Mouse (Mus musculus) kidney, postnatal 0 days (tissue): ENCODE data around the gene Inhbe. TPM values are rescaled to one million over a fixed set of nuclear protein-coding genes. Genes with fewer than 3 reads are reported as not detected.
A peak's percentile ranks its signal among the peaks of the same experiment; 100 is the strongest.

Source experiments
- ATAC-seq: fragments of 200-750 bp; cut with Nextera tagmentation; replicated peaks from 2 replicates; pipeline ENCODE4 v1.8.0; 2017; ENCODE audit warnings: low read depth, moderate number of reproducible peaks, moderate TSS enrichment, moderate library complexity; ENCODE audit not compliant: low FRiP score
- DNase-seq: peaks from one replicate; pipeline ENCODE4 v3.0.0-alpha.2; 2016; ENCODE audit warnings: low spot score
- H3K27ac ChIP-seq: fragments of 300-500 bp; sonication (generic); 2 replicates; pipeline ENCODE4 v1.5.1; 2014; ENCODE audit warnings: mild to moderate bottlenecking
- H3K27me3 ChIP-seq: fragments of 300-500 bp; sonication (generic); 2 replicates; pipeline ENCODE4 v1.6.1; 2014; ENCODE audit warnings: low read length, mixed read lengths; ENCODE audit not compliant: insufficient read depth
- H3K36me3 ChIP-seq: fragments of 300-500 bp; sonication (generic); 2 replicates; pipeline ENCODE4 v1.6.1; 2014; ENCODE audit warnings: low read length, mixed read lengths; ENCODE audit not compliant: insufficient read depth
- H3K4me1 ChIP-seq: fragments of 300-500 bp; sonication (generic); replicated peaks from 2 replicates; pipeline ENCODE4 v1.6.1; 2014; ENCODE audit warnings: antibody characterized with exemption, low read length, mixed read lengths; ENCODE audit not compliant: insufficient read depth
- H3K4me2 ChIP-seq: fragments of 300-500 bp; sonication (generic); 2 replicates; pipeline ENCODE4 v1.6.1; 2014; ENCODE audit warnings: mild to moderate bottlenecking, low read length, moderate library complexity, mixed read lengths
- H3K4me3 ChIP-seq: fragments of 300-500 bp; sonication (generic); replicated peaks from 2 replicates; pipeline ENCODE4 v1.5.1; 2014; ENCODE audit warnings: low read depth, low read length
- H3K9ac ChIP-seq: fragments of 300-500 bp; sonication (generic); 2 replicates; pipeline ENCODE4 v1.6.1; 2014; ENCODE audit warnings: low read depth, low read length
- H3K9me3 ChIP-seq: fragments of 300-500 bp; sonication (generic); replicated peaks from 2 replicates; pipeline ENCODE4 v1.6.1; 2016; ENCODE audit warnings: low read length, inconsistent platforms, mixed read lengths
- CTCF ChIP-seq: IDR thresholded peaks from 2 replicates; pipeline ENCODE4 v1.5.1; 2016; ENCODE audit warnings: antibody characterized with exemption, low read depth, mild to moderate bottlenecking, moderate library complexity
- WGBS: fragments of 180-500 bp; shearing (Covaris S2); extraction: QIAGEN DNeasy Blood & Tissue Kit; methylation state at CpG from one replicate; pipeline ENCODE4 v1.1.7; 2014; 5-methylcytosine and 5-hydroxymethylcytosine counted together
- polyA plus RNA-seq: library from polyadenylated mRNA; unstranded; fragments of >200 nt; fragmentation: Nextera tagmentation; extraction: Ambion mirVana; gene quantifications from 2 replicates; pipeline ENCODE4 v1.2.1, GENCODE M21; 2015

Gene Inhbe
- polyA plus RNA-seq, 1 experiment from 2014 or later = not detected

- H3K4me1 ChIP-seq = peaks cover 10% of the 10 kb centered on the region
- ATAC-seq (peak; percentile 33), DNase-seq (no peak)
- no peak overlapping the region for H3K27ac ChIP-seq
- no peaks in the 10 kb centered on the region for H3K9me3 ChIP-seq
- peak overlapping the region; percentile 89 for H3K4me2 ChIP-seq
- H3K27me3 ChIP-seq = peaks cover 22% of the 10 kb centered on the region; the same call in 1 of the 2 replicates
- H3K36me3 ChIP-seq = no peaks in the 10 kb centered on the region
- WGBS = 1% methylated on average over 54 of the region's 54 CpGs
- no peak for TF ChIP-seq CTCF
- H3K4me3 ChIP-seq = peak overlapping the region; percentile 41
- H3K9ac ChIP-seq = peak overlapping the region; percentile 52
Measured at GRCm38 (mm10) chr10:127326017-127326801, 28.0 kb downstream of the Inhbe start.

GRCm38 (mm10) chr10:127325454-127326016 lies 28.7 kb downstream of the Inhbe start:
- Histone ChIP-seq H3K4me3 (peak overlapping the region; percentile 41; the same call in 1 of the 2 replicates), H3K9me3 (no peaks in the 10 kb centered on the region), H3K27me3 (peaks cover 22% of the 10 kb centered on the region; the same call in 1 of the 2 replicates), H3K4me2 (peak overlapping the region; percentile 89; the same call in 1 of the 2 replicates), H3K9ac (peak overlapping the region; percentile 52), H3K4me1 (peaks cover 10% of the 10 kb centered on the region), H3K36me3 (no peaks in the 10 kb centered on the region), H3K27ac (no peak overlapping the region)
- TF ChIP-seq CTCF = no peak
- no peak for DNase-seq
- 34% methylated on average over 14 of the region's 14 CpGs for whole genome bisulfite sequencing
- no peak for ATAC-seq

GRCm38 (mm10) chr10:127324495-127324894 lies 29.7 kb downstream of the Inhbe start:
- Histone ChIP-seq H3K9me3 (no peaks in the 10 kb centered on the region), H3K36me3 (no peaks in the 10 kb centered on the region), H3K9ac (no peak overlapping the region), H3K4me2 (no peak overlapping the region; the same call in 1 of the 2 replicates), H3K4me1 (peaks cover 10% of the 10 kb centered on the region), H3K27me3 (peaks cover 22% of the 10 kb centered on the region; the same call in 1 of the 2 replicates), H3K27ac (no peak overlapping the region), H3K4me3 (no peak overlapping the region)
- TF ChIP-seq CTCF = peak; percentile 63
- no peak for ATAC-seq
- peak; percentile 79 for DNase-seq
- 8% methylated on average over 7 of the region's 7 CpGs for WGBS

- peaks cover 22% of the 10 kb centered on the region; the same call in 1 of the 2 replicates for H3K27me3 ChIP-seq
- H3K27ac ChIP-seq = no peak overlapping the region
- H3K9me3 ChIP-seq = no peaks in the 10 kb centered on the region
- H3K4me1 ChIP-seq = peaks cover 10% of the 10 kb centered on the region
- DNase-seq (no peak), ATAC-seq (no peak)
- no peak overlapping the region for H3K4me3 ChIP-seq
- 72% methylated on average over 17 of the region's 17 CpGs for WGBS
- no peak overlapping the region for H3K9ac ChIP-seq
- H3K36me3 ChIP-seq = no peaks in the 10 kb centered on the region
- no peak for TF ChIP-seq CTCF
- no peak overlapping the region for H3K4me2 ChIP-seq
Measured at GRCm38 (mm10) chr10:127323131-127323855, 30.9 kb downstream of the Inhbe start.

GRCm38 (mm10) chr10:127322669-127323068 lies 31.5 kb downstream of the Inhbe start:
- DNase-seq (no peak), ATAC-seq (no peak)
- Histone ChIP-seq H3K27ac (no peak overlapping the region), H3K4me1 (peaks cover 10% of the 10 kb centered on the region), H3K4me2 (no peak overlapping the region), H3K27me3 (peaks cover 18% of the 10 kb centered on the region; the same call in 1 of the 2 replicates), H3K9me3 (no peaks in the 10 kb centered on the region), H3K9ac (no peak overlapping the region), H3K36me3 (no peaks in the 10 kb centered on the region), H3K4me3 (no peak overlapping the region)
- WGBS = 55% methylated on average over 4 of the region's 4 CpGs
- TF ChIP-seq CTCF = no peak

- H3K4me1 ChIP-seq = peaks cover 10% of the 10 kb centered on the region
- no peak for ATAC-seq
- H3K36me3 ChIP-seq = no peaks in the 10 kb centered on the region
- H3K27ac ChIP-seq = no peak overlapping the region
- WGBS = 66% methylated on average over 13 of the region's 13 CpGs
- no peak overlapping the region for H3K4me2 ChIP-seq
- H3K4me3 ChIP-seq = no peak overlapping the region
- no peak for TF ChIP-seq CTCF
- H3K9me3 ChIP-seq = no peaks in the 10 kb centered on the region
- no peak overlapping the region for H3K9ac ChIP-seq
- H3K27me3 ChIP-seq = peaks cover 13% of the 10 kb centered on the region; the same call in 1 of the 2 replicates
- DNase-seq = no peak
Measured at GRCm38 (mm10) chr10:127322178-127322577, 32.0 kb downstream of the Inhbe start.
